Mouse (Mus musculus) embryonic facial prominence, embryonic 11.5 days (tissue): Measurements from ENCODE around the gene Sigmar1. TPM values are rescaled to one million over a fixed set of nuclear protein-coding genes. Genes with fewer than 3 reads are reported as not detected.
"Not testable (repeated sequence)": the region's sequence is repeated elsewhere in the genome, so short reads cannot be mapped to it uniquely, and the experiment has no call there.

ENCODE experiments used
- ATAC-seq: fragments of 200-750 bp; cut with Nextera tagmentation; replicated peaks from 2 replicates; pipeline ENCODE4 v1.8.0; 2017; ENCODE audit warnings: low read depth; ENCODE audit not compliant: insufficient number of reproducible peaks, low FRiP score, low TSS enrichment
- DNase-seq: peaks from one replicate; pipeline ENCODE4 v3.0.0-alpha.2; 2015; ENCODE audit warnings: low spot score
- H3K27ac ChIP-seq: fragments of 300-500 bp; sonication (generic); replicated peaks from 2 replicates; pipeline ENCODE4 v1.5.1; 2014; ENCODE audit warnings: mild to moderate bottlenecking, low read depth, low read length, control low read depth
- H3K27me3 ChIP-seq: fragments of 300-500 bp; sonication (generic); 2 replicates; pipeline ENCODE4 v1.6.1; 2014; ENCODE audit warnings: mild to moderate bottlenecking, low read length, moderate library complexity, mixed read lengths; ENCODE audit not compliant: control insufficient read depth, insufficient read depth
- H3K36me3 ChIP-seq: fragments of 300-500 bp; sonication (generic); replicated peaks from 2 replicates; pipeline ENCODE4 v1.6.1; 2014; ENCODE audit warnings: low read depth, mild to moderate bottlenecking, low read length, moderate library complexity, mixed read lengths; ENCODE audit not compliant: control insufficient read depth, insufficient read depth
- H3K4me1 ChIP-seq: fragments of 300-500 bp; sonication (generic); 2 replicates; pipeline ENCODE4 v1.6.1; 2014; ENCODE audit warnings: low read length, mixed read lengths; ENCODE audit not compliant: control insufficient read depth, insufficient read depth
- H3K4me2 ChIP-seq: fragments of 300-500 bp; sonication (generic); 2 replicates; pipeline ENCODE4 v1.6.1; 2014; ENCODE audit warnings: low read depth, mild to moderate bottlenecking, control low read depth, low read length, moderate library complexity
- H3K4me3 ChIP-seq: fragments of 300-500 bp; sonication (generic); 2 replicates; pipeline ENCODE4 v1.5.1; 2014; ENCODE audit warnings: low read depth, low read length, control low read depth
- H3K9ac ChIP-seq: fragments of 300-500 bp; sonication (generic); replicated peaks from 2 replicates; pipeline ENCODE4 v1.6.1; 2014; ENCODE audit warnings: mild to moderate bottlenecking, control low read depth, low read length
- H3K9me3 ChIP-seq: fragments of 300-500 bp; sonication (generic); replicated peaks from 2 replicates; pipeline ENCODE4 v1.6.1; 2016; ENCODE audit warnings: mild to moderate bottlenecking, low read length, inconsistent platforms, mixed read lengths; ENCODE audit not compliant: control insufficient read depth
- WGBS: fragments of 180-500 bp; shearing (Covaris S2); extraction: QIAGEN DNeasy Blood & Tissue Kit; methylation state at CpG from one replicate; pipeline ENCODE4 v1.1.7; 2014; 5-methylcytosine and 5-hydroxymethylcytosine counted together
- polyA plus RNA-seq: library from polyadenylated mRNA; unstranded; fragments of >200 nt; fragmentation: Nextera tagmentation; extraction: Ambion mirVana; gene quantifications from 2 replicates; pipeline ENCODE4 v1.2.1, GENCODE M21; 2014

Gene Sigmar1
- polyA plus RNA-seq, 1 experiment from 2014 or later, result 73.4 TPM

DNA sequence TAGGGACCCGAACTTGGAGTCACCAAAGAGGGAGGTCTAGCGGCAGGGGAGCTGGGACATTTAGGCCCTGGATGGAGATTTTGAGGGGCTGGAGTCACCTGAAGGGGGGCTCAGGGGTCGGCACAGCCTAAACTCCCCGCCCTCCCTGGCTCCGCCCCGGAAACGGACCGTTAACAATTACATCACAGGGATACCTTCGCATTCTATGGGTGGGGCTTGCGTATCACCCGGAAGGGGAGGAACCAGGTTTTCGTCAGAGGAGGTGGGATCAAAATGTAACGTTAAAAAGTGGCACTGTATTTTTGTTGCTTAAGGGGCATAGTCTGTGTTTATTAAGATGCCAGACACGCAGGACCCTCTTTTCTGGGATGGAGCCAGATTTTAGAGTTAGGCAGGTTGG, 18.0 kb upstream of the Sigmar1 start, which contains the start of gene Ccl27a:
Ccl27a (minus strand) TSS at position 246 of the 400 bp plus-strand sequence.
- not testable (repeated sequence) for H3K9me3 ChIP-seq, ATAC-seq, H3K4me1 ChIP-seq, H3K27me3 ChIP-seq, H3K9ac ChIP-seq, H3K27ac ChIP-seq, H3K36me3 ChIP-seq
- under 1% methylated on average over 11 of the region's 14 CpGs for WGBS
- peak; percentile 92 for DNase-seq
- Histone ChIP-seq H3K4me3 (peak within 1 kb of the TSS; percentile 24), H3K4me2 (peak within 1 kb of the TSS; percentile 32)

DNA sequence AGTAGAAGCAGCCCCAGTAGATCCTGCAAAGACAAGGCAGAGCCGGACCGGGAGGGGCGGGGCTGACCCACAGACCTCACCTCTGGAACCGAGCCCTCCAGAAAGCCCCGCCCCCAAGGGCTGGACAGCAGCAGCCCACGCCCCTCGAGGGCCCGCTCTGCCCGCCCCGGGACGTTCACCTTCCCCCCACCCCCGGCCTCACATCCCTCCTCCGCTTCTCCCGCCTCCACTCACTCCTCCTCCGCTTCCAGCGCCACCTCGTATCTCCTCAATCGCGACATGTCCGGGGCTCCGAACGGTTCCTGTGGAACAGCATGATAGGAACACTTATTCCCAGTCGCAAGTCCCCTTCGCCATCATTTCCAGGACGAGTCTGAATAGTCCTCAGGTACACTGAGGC, 17.5 kb upstream of the Sigmar1 start:
- not testable (repeated sequence) for H3K27ac ChIP-seq, H3K9ac ChIP-seq, H3K9me3 ChIP-seq, ATAC-seq, H3K27me3 ChIP-seq, H3K36me3 ChIP-seq, H3K4me1 ChIP-seq
- H3K4me2 ChIP-seq, result peak overlapping the region; percentile 32
- DNase-seq, result peak; percentile 70
- under 1% methylated on average over 18 of the region's 25 CpGs for WGBS
- peak overlapping the region; percentile 24 for H3K4me3 ChIP-seq

DNA sequence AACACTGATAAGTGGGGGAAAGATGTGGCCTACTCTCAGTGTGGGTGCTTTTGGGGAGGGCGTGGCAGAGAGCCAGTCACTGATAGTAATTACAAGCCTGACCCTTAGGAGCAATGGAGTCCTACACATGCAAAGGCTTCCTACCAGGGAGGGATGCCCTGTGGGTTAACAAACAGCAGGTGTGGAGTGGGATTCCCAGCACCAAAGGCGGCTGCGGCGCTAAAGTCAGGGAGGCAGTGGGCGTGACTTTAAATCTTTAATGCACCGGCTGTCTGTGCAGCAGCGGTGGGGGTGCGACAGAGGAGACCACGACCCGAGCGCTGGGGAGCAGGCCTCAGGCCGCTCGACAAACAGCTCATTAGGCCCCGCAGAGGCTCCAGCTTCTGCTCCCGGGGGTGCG, 17.0 kb upstream of the Sigmar1 start:
- H3K27ac ChIP-seq, H3K9ac ChIP-seq, H3K4me1 ChIP-seq, ATAC-seq, H3K27me3 ChIP-seq, H3K9me3 ChIP-seq, H3K36me3 ChIP-seq: not testable (repeated sequence)
- peak; percentile 51 for DNase-seq
- H3K4me3 ChIP-seq, result 0 out of 2 replicates have a peak overlapping the region, but pooled peaks have one; percentile 17
- H3K4me2 ChIP-seq, result peak overlapping the region; percentile 32; the same call in 1 of the 2 replicates
- WGBS, result 2% methylated on average over 5 of the region's 16 CpGs

DNA sequence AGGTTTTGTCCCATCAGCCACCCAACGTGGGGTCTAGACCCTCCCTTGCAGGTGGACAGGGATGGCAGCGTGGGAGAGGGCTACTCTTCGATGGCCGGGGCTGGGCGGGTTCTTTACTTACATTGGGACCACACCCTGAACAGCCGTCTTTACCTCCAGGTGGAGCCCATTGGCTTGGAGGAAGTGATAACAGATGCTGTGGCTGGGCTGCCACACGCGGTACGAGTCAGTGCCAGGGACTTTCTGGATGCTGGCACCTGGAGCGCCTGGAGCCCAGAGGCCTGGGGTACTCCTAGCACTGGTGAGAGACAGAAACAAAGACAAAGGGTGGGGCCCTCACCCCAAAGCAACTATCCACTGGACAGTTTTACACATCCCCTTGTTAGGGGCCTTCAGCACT, 11.3 kb upstream of the Sigmar1 start:
- DNase-seq, ATAC-seq, H3K27me3 ChIP-seq, H3K4me1 ChIP-seq, H3K9me3 ChIP-seq, H3K36me3 ChIP-seq, H3K9ac ChIP-seq, H3K27ac ChIP-seq, H3K4me3 ChIP-seq, H3K4me2 ChIP-seq: not testable (repeated sequence)
- 81% methylated on average over 10 of the region's 10 CpGs for WGBS

GRCm38 (mm10) chr4:41763176-41763575, 7.2 kb upstream of the Sigmar1 start:
- H3K4me3 ChIP-seq, H3K27me3 ChIP-seq, H3K9me3 ChIP-seq, DNase-seq, ATAC-seq, H3K9ac ChIP-seq, H3K36me3 ChIP-seq, H3K4me1 ChIP-seq: not testable (repeated sequence)
- peak overlapping the region; percentile 54; the same call in 1 of the 2 replicates for H3K4me2 ChIP-seq
- peak overlapping the region; percentile 95; the same call in 1 of the 2 replicates for H3K27ac ChIP-seq
- 68% methylated on average over 3 of the region's 6 CpGs for WGBS

DNA sequence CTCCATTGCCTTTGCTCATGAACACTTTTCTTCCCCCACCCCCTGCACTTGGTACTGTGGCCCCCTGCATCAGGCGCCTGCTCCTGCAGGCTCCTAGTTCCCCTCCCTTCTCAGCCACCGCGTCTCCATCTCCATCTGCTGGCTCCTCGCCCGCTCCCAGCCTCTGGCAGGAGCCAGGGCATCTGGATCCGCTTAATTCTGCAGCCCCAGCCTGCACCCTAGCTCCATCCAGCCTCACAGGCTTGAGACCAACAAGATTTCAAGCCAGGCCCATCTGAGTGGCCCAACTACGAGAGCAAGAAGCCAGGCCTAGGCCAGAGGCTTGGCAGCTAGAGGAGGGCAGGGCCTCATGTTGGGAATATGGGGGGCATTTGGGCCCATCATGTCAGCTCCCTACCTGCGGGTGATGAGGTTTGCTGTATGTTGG, 6.7 kb upstream of the Sigmar1 start:
- WGBS, result 19% methylated on average over 8 of the region's 8 CpGs
- H3K27me3 ChIP-seq, H3K4me1 ChIP-seq, H3K9me3 ChIP-seq, H3K36me3 ChIP-seq: not testable (repeated sequence)
- Histone ChIP-seq H3K4me3 (peak overlapping the region; percentile 40), H3K27ac (peak overlapping the region; percentile 95), H3K9ac (peak overlapping the region; percentile 55), H3K4me2 (peak overlapping the region; percentile 54)
- DNase-seq (peak; percentile 82), ATAC-seq (peak; percentile 70)

DNA sequence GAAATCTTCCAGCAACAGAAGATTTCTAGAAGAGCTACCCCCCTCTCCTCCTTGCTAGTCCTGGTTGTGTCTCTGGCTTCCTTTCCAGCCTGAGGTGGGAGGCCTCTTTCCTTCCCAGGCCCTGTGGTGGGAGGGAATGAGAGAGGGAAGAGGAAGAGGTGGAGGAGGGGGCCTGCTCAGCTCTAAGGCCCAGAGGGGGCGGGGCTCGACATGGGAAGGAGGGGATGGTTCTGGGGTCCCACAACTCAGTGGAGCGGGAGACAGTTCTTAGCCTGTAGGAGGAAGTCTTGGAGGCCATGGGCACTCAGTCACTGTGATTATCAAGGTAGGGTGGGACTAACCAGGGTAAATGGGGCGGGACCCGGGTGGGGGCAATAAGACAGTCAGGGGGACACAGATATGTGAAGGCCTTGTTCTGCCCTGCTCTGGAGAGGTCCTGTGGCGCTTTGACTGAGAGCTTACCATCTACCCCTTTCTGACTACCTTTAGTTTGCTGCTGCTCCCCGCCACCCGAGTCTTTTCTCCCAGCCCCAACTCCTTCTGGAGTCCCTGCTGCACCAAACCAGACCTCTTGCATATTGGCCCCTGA, 6.2 kb upstream of the Sigmar1 start:
- DNase-seq, result peak; percentile 88
- ATAC-seq, result peak; percentile 70
- peak overlapping the region; percentile 54 for H3K4me2 ChIP-seq
- H3K9ac ChIP-seq, result peak overlapping the region; percentile 55
- peaks cover 5% of the 10 kb centered on the region for H3K4me1 ChIP-seq
- WGBS, result 23% methylated on average over 8 of the region's 8 CpGs
- H3K27ac ChIP-seq, result peak overlapping the region; percentile 95
- no peaks in the 10 kb centered on the region for H3K27me3 ChIP-seq
- no peaks in the 10 kb centered on the region for H3K9me3 ChIP-seq
- no peaks in the 10 kb centered on the region for H3K36me3 ChIP-seq
- H3K4me3 ChIP-seq, result peak overlapping the region; percentile 40

- peak; percentile 56 for DNase-seq
- Histone ChIP-seq H3K9me3 (no peaks in the 10 kb centered on the region), H3K27me3 (no peaks in the 10 kb centered on the region), H3K36me3 (no peaks in the 10 kb centered on the region), H3K9ac (peak overlapping the region; percentile 55), H3K27ac (peak overlapping the region; percentile 95), H3K4me1 (peaks cover 5% of the 10 kb centered on the region), H3K4me3 (peak overlapping the region; percentile 40), H3K4me2 (peak overlapping the region; percentile 54)
- ATAC-seq, result no peak
Measured at GRCm38 (mm10) chr4:41761680-41762079, 5.7 kb upstream of the Sigmar1 start.
